24 mouse cellular contexts compared by ENCODE assay signal in genomic region chr10:89263396-89263795, GRCm38 (mm10).
DNase-seq lines count a peak whose midpoint lies in the region; ATAC-seq lines count a peak whose summit lies in the region.
"Had no signal": no experiment of that assay in that cellular context is flagged by ENCODE, and none has a peak within 500 bp of the region (broad histone marks: within the 10 kb centered on the region; RNA-seq: fewer than 3 reads in every experiment).

No protein-coding gene starts in this region.

- intact Hi-C loops in left cerebral cortex, postnatal 10 days (cut with DNase I), result no loop called here

- no peak for DNase-seq in frontal cortex, postnatal 14 days (ENCODE audit: low spot score in 2 of 2)
- peak; percentile 24 to 30 for DNase-seq in left cerebral cortex, adult 18-20 months (ENCODE audit: low spot score in 2 of 2)
- DNase-seq in left cerebral cortex, postnatal 10 days (ENCODE audit: extremely low spot score in 1 of 2, low spot score in 2 of 2), result no peak
- DNase-seq in right cerebral cortex, adult 2 months (ENCODE audit: low spot score in 2 of 2), result peak; percentile 36 to 52
- no peak for DNase-seq in right cerebral cortex, postnatal 14 days
- DNase-seq in NIH3T3 (ENCODE audit: low read depth), result peak; percentile 12
- DNase-seq in gastrocnemius, postnatal 4 days (ENCODE audit: low spot score in 2 of 2), result no peak
- DNase-seq: adrenal gland, adult 8-10 months; adrenal gland, postnatal 25 days; B cell, adult 2 months; cerebellum, adult 18-20 months; cerebellum, adult 9-10 months; cerebellum, postnatal 14 days; gastrocnemius, postnatal 10 days; gastrocnemius, postnatal 36 days; heart, adult 11 months; heart, postnatal 10 days; heart, postnatal 36 days had no signal

- peak; percentile 94 for ATAC-seq in frontal cortex, adult (ENCODE audit: low TSS enrichment)
- ATAC-seq: activated CD4-positive, CD25-positive, alpha-beta regulatory T cell, adult 4 months; forebrain, embryonic 13.5 days; forebrain, embryonic 16.5 days; hindbrain, embryonic 16.5 days; intestine, embryonic 15.5 days had no signal

Comparison
In these comparisons a context has a peak if more than half of its experiments do, and no peak if none do; other contexts are left out.
1. DNase-seq: peak in left cerebral cortex, adult 18-20 months (2 of 2), right cerebral cortex, adult 2 months (2 of 2) and NIH3T3 (single experiment); none in frontal cortex, postnatal 14 days (0 of 2), left cerebral cortex, postnatal 10 days (0 of 2), right cerebral cortex, postnatal 14 days (single experiment) and gastrocnemius, postnatal 4 days (0 of 2).